Mouse (Mus musculus) A20 (cell line): ENCODE measurements around the gene Galntl6.
"Not testable (repeated sequence)": the region's sequence is repeated elsewhere in the genome, so short reads cannot be mapped to it uniquely, and the experiment has no call there.

Experiments
- DNase-seq: peaks from one replicate; pipeline ENCODE4 v3.0.0-alpha.2; 2011; ENCODE audit warnings: low read depth, low spot score

The Galntl6 gene

GRCm38 (mm10) chr8:58604751-58605150 is 307.7 kb downstream of the Galntl6 start:
- no peak for DNase-seq

- no peak for DNase-seq
Measured at GRCm38 (mm10) chr8:58597834-58598233, 314.6 kb downstream of the Galntl6 start.

- no peak for DNase-seq
Measured at GRCm38 (mm10) chr8:58575346-58575745, 337.1 kb downstream of the Galntl6 start.

DNA sequence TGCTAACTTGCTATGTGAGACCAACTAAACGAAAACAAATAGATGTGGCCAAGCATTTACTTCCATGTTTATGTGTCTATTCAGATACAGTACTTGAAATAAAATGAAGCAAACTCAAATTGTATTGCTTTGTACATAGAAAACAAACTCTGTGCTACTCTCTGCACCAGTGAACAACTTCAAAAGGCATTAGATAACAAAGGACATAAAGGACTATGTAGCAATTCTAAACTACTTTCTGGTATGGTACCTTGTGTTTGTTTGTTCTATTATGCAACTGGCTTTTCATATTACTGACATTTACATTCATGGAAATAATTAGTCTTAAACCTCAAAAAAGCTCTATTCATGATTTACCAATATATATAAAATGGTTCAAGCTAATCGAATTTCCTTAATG is 344.4 kb downstream of the Galntl6 start:
- no peak for DNase-seq

DNA sequence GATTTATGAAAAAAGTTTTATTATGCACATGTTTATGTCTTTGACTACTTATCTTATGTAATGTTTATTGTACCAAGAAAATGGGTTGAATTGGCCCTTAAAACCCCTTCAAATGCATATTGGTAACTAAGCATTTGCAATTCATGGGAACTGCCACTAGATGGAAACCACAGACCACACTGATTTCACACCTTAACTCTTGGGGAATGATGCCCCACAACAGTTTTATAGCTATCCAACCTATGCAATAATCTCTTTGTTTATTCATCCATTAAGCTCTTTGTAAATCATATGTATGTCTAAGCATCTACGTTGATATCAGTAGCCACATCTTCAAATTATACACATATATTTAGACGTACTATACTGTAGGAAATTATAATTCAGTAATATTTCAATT is 346.3 kb downstream of the Galntl6 start:
- DNase-seq = peak; percentile 28

- no peak for DNase-seq
Measured at GRCm38 (mm10) chr8:58535781-58536180, 376.7 kb downstream of the Galntl6 start.

DNA sequence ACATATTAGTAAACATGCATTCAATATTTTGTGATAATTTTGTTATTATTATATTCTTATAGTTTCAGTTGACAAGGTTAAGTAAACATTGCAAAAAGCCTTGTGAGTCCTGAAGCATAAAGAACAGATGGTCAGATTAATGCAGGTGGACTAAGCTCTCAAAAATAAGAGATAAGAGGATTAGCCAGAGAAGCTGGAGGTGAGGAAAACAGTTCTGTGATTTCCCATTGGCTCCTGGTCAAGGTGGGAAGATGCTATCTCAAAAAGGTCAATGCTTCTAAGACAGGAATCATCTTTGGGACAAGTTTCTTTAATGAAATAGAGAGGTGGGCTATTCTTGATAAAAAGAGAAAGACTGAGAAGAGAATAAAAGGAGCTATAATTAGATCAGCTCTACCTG is 377.8 kb downstream of the Galntl6 start:
- no peak for DNase-seq

DNA sequence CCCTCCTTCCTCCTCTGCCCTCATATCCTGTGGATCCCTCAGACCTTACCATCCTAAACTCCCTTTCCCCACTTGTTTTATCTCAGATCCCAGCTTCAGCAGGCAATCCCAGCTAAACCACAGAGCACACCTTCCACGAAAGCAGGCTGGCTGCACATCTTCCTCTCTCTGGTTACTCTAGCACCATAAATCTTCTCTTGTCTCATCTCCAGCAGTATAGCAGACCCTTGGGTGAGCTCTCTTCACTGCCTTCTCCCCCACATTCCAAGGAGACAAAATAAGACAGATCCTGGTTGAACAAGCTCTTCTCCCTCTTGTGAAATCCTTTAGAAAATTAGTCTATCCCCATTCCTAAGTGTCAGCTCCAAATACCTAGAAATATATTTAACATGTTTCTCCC is 389.0 kb downstream of the Galntl6 start:
- no peak for DNase-seq

GRCm38 (mm10) chr8:58521932-58522331 is 390.5 kb downstream of the Galntl6 start:
- no peak for DNase-seq

- no peak for DNase-seq
Measured at GRCm38 (mm10) chr8:58510516-58510915, 401.9 kb downstream of the Galntl6 start.

DNA sequence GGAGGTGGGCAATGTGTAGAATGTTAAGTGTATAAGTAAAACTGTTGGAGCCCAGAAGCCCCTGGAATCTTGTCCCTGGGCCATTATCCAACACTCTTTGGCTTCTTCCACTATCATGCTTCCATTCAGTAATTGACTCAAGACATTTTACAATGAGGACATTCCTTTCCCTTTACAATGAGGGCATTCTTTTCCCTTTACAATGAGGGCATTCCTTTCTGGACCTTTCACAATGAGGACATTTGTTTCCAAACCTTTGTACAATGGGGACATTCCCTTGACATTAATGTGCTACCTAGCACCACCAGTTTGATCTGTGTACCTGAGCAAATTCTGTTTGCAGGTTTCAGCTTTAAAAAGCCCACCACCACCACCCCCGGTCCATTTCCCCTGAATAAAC is 403.4 kb downstream of the Galntl6 start:
- DNase-seq = no peak

- DNase-seq = no peak
Measured at GRCm38 (mm10) chr8:58487099-58487498, 425.3 kb downstream of the Galntl6 start.

GRCm38 (mm10) chr8:58463342-58463741 is 449.1 kb downstream of the Galntl6 start:
- DNase-seq = not testable (repeated sequence)

GRCm38 (mm10) chr8:58442696-58443095 is 469.7 kb downstream of the Galntl6 start:
- no peak for DNase-seq

DNA sequence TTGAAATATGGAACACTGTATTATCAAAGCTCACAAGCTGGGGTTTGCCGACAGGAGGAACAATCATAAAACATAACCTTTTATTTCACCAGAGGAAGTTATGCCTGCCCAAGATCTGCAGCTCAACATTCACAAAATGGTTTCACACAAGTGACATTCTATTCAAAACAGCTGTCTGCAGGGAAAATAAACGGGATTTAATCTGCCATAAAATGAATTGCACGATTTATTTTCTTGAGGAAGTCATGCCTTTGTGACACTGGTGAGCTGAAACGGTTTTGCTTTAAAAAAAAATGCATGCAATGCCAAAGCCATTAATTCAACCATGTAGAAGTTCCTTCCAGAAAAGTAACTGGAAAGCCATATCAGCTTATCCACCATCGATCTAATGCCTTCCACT is 494.0 kb downstream of the Galntl6 start:
- DNase-seq = no peak

DNA sequence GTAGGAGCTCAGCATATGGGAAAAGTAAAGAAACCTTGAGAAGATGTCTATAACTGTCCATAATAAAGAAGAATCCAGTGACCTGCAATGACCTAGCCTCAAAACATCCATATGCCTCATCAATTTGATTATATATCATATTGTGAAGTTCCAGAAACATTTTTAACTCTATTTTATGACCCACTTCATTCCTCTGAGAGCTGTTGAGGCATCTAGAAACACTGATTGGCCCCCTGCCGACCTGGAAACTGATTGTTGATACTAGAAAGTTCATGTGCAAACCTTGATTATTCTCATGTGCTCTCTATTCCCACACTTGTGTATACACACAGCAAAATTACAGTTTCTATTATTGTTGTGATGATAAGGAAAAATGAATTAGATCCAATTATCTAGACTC is 494.9 kb downstream of the Galntl6 start:
- no peak for DNase-seq

DNA sequence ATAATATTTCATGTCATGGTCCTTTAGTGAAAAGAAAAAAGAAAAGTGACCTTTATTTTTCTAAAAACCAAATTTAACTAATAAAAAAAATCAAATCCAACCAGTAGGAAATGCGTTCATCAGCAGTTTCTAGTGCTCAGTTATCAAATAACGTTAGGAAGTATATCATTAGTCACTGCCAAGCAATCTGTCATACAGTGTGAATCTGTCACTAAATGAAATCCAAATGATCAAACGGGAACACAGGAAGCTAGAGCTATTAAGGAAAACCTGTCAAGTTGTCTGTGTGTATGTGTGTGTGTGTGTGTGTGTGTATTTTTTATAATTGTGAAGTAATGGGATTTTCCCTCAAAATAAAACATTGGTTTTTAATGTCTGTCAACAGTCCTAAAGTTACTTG is 515.9 kb downstream of the Galntl6 start:
- no peak for DNase-seq

GRCm38 (mm10) chr8:58395879-58396278 is 516.6 kb downstream of the Galntl6 start:
- DNase-seq = no peak

DNA sequence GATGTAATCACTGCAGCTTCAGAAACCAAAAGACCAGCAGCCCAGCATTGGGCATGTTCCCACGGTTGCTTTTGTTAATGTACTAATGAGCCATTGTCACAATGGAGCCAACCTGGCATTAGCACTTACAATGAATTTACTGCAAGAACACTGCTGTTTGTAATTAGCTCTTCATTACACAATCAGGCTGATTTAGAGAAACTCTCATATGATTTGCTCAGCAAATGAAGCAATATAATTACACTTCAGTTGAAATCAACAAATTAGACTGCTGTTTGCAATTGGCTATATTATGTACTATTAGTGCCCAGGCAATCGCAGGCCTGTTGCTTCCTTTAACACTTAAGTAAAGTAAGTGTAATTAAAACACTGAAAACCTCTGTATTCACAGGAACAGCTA is 540.1 kb downstream of the Galntl6 start:
- DNase-seq = no peak

DNA sequence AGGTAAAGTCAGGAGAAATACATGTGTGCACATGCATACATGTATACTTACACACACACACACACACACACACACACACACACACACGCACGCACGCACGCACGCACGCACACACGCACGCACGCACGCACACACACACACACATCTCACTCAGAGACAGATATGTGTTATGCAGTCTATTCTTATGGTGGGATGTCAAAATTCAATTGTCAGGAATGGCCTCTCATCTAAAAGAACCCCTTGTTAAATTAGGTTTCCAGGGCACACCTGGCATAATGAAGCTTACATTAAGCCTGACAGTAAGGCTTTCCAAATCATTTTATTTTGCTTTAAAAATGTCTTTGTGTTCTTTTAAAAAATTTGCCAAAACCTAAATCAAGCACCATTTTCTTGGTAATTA is 540.5 kb downstream of the Galntl6 start:
- DNase-seq = no peak

DNA sequence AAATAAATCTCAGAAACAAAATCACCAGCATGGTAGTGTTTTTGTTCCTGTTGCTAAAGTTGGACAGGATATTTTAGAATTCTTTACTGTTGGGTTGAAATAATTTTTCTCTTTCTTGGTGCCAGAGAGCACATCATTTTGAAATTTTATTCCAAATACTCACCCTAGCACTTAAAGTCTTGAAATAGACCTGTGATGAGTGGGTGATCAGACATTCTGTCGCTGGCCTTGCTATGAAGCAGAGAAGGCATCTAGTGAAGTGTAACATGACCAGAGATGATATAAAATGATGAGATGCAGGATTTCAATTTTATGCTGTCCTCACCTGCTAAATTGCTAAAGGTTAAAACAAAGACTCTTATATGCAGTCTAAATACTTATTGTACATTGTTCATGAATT is 581.3 kb downstream of the Galntl6 start:
- no peak for DNase-seq

GRCm38 (mm10) chr8:58313482-58313881 is 599.0 kb downstream of the Galntl6 start:
- DNase-seq = no peak

DNA sequence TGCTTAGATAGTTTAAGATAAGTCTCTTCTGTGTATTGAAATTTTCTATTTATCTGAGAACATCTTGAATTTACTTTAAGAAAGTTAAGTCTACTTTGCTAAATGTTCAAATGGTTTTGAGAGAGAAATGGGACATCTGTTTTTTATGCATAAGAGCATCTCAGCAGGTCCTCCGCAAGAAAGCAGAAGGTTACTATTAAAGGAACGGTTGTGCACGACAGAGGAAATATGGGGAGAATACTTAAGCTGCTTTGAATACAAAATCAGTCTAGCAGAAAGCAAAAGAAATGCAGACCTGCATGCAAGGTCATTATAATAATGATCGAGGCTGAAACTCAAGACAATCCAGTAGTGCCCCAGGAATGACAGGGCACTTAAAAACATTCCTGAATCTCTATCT is 621.0 kb downstream of the Galntl6 start:
- peak; percentile 35 for DNase-seq

DNA sequence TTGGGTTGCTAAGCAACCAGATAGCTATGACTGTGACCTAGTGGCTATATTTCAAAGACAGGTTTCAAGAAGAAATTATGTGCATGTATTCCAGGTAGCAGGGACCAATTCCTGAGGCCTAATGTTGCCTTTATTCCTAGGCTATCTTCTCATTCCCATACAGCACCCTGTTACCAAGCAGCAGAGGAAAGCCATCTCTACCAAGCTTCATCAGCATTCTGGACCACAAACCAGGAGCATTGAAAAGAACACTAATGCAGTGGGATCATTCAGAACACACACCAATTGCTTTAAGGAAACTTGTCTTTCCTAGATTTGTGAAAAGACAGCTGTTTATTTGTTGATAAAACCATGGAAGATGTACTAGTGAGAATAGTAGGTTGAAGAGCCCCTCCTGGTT is 622.4 kb downstream of the Galntl6 start:
- no peak for DNase-seq

- DNase-seq = no peak
Measured at GRCm38 (mm10) chr8:58265485-58265884, 647.0 kb downstream of the Galntl6 start.
